Mouse (Mus musculus) MEL (cell line): ENCODE data around the gene Gm38431.

Experiments
- BHLHE40 ChIP-seq: IDR thresholded peaks from 2 replicates; pipeline ENCODE4 v1.6.1; 2012; ENCODE audit warnings: low read depth, mild to moderate bottlenecking, inconsistent platforms, low read length, improper control_type of control experiment, borderline replicate concordance
- CHD1 ChIP-seq: IDR thresholded peaks from 2 replicates; pipeline ENCODE4 v1.6.1; 2012; ENCODE audit warnings: low read depth, mild to moderate bottlenecking, inconsistent platforms, low read length, improper control_type of control experiment
- CHD2 ChIP-seq: IDR thresholded peaks from 2 replicates; pipeline ENCODE4 v1.6.1; 2011; ENCODE audit warnings: low read length, improper control_type of control experiment
- CTCF ChIP-seq, 3 experiments: IDR thresholded peaks in 2 of 3; conservative IDR thresholded peaks in 1 of 3; 2 replicates each; pipeline ENCODE4 v1.5.1; 2011 to 2012; ENCODE audit warnings: low read length in 3 of 3, low read depth in 2 of 3, mild to moderate bottlenecking in 2 of 3, improper control_type of control experiment in 1 of 3, inconsistent platforms in 1 of 3, mixed read lengths in 1 of 3, moderate library complexity in 1 of 3; ENCODE audit not compliant: control insufficient read depth in 1 of 3, insufficient read depth in 1 of 3, poor library complexity in 1 of 3, severe bottlenecking in 1 of 3
- EP300 ChIP-seq, 2 experiments: IDR thresholded peaks; 2 replicates each; pipeline ENCODE4 v1.6.1; 2011; ENCODE audit warnings: improper control_type of control experiment in 2 of 2, low read length in 2 of 2, low read depth in 1 of 2, mild to moderate bottlenecking in 1 of 2
- GATA1 ChIP-seq: IDR thresholded peaks from 2 replicates; pipeline ENCODE4 v1.6.1; 2011; ENCODE audit warnings: low read depth, low read length, improper control_type of control experiment
- HCFC1 ChIP-seq: IDR thresholded peaks from 2 replicates; pipeline ENCODE4 v1.6.1; 2012; ENCODE audit warnings: low read depth, mild to moderate bottlenecking, inconsistent platforms, low read length, improper control_type of control experiment, moderate library complexity
- KAT2A ChIP-seq: conservative IDR thresholded peaks from 2 replicates; pipeline ENCODE4 v1.6.1; 2012; ENCODE audit warnings: low read depth, low read length, improper control_type of control experiment, inconsistent platforms
- MXI1 ChIP-seq: IDR thresholded peaks from 2 replicates; pipeline ENCODE4 v1.6.1; 2011; ENCODE audit warnings: mild to moderate bottlenecking, low read depth, low read length, improper control_type of control experiment
- NELFE ChIP-seq: IDR thresholded peaks from 2 replicates; pipeline ENCODE4 v1.6.1; 2011; ENCODE audit warnings: low read depth, low read length, improper control_type of control experiment
- POLR2A ChIP-seq, 2 experiments: IDR thresholded peaks; 2 replicates each; pipeline ENCODE4 v1.6.1; 2011 to 2012; ENCODE audit warnings: low read length in 2 of 2, mild to moderate bottlenecking in 2 of 2, control low read depth in 1 of 2, improper control_type of control experiment in 1 of 2, low read depth in 1 of 2, moderate library complexity in 1 of 2; ENCODE audit not compliant: control insufficient read depth in 1 of 2, insufficient read depth in 1 of 2, poor library complexity in 1 of 2
- RAD21 ChIP-seq: IDR thresholded peaks from 2 replicates; pipeline ENCODE4 v1.6.1; 2011; ENCODE audit warnings: mild to moderate bottlenecking, low read depth, low read length, improper control_type of control experiment
- SIN3A ChIP-seq: IDR thresholded peaks from 2 replicates; pipeline ENCODE4 v1.6.1; 2012; ENCODE audit warnings: low read length, improper control_type of control experiment, inconsistent platforms
- TAL1 ChIP-seq: IDR thresholded peaks from 2 replicates; pipeline ENCODE4 v1.6.1; 2012; ENCODE audit warnings: mild to moderate bottlenecking, inconsistent platforms, low read length, moderate library complexity, mixed read lengths

- TF ChIP-seq CTCF (IDR thresholded peaks at IDR 0.05 in 2 of 3, conservative IDR thresholded peaks at IDR 0.05 in 1 of 3; ENCODE audit: control insufficient read depth in 1 of 3, insufficient read depth in 1 of 3, low read depth in 2 of 3, low read length in 3 of 3, poor library complexity in 1 of 3, severe bottlenecking in 1 of 3), result no peak
- TF ChIP-seq HCFC1, result no peak
- no peak for TF ChIP-seq SIN3A
- TF ChIP-seq CHD1, result no peak
- no peak for TF ChIP-seq MXI1
- TF ChIP-seq TAL1, result no peak
- TF ChIP-seq EP300 (IDR thresholded peaks at IDR 0.05; ENCODE audit: low read depth in 1 of 2, low read length in 2 of 2), result no peak
- no peak for TF ChIP-seq NELFE
- TF ChIP-seq POLR2A (IDR thresholded peaks at IDR 0.05; ENCODE audit: control insufficient read depth in 1 of 2, insufficient read depth in 1 of 2, low read depth in 1 of 2, low read length in 2 of 2, poor library complexity in 1 of 2), result peak in 1 of 2 experiments; percentile 12; a peak in 1 of 4 replicates
- TF ChIP-seq GATA1, result no peak
- TF ChIP-seq BHLHE40, result no peak
- TF ChIP-seq KAT2A, result no peak
- no peak for TF ChIP-seq CHD2
- no peak for TF ChIP-seq RAD21
These were observed 16.2 kb downstream of the Gm38431 start for GRCm38 (mm10) chr9:21075625-21076024.
